Mouse (Mus musculus) MEL (cell line): ENCODE measurements at regions not wholly inside any gene's neighbourhood (a gene's known extent, or its start where the extent isn't known, plus 50 kb on each side); places are given as distances from the start of the nearest gene placed in this dataset.

ENCODE experiments used
- DNase-seq: peaks from one replicate; pipeline ENCODE4 v3.0.0; 2011; ENCODE audit warnings: low read depth, low spot score
- H3K27ac ChIP-seq: 2 replicates; pipeline ENCODE4 v1.5.1; 2012; ENCODE audit warnings: low read depth, mild to moderate bottlenecking, control low read depth, low read length, moderate library complexity; ENCODE audit not compliant: control insufficient read depth
- H3K27me3 ChIP-seq, 2 experiments: fragments of 150-350 bp in 1 of 2; sonication (generic) in 1 of 2; 2 replicates each; pipeline ENCODE4 v1.6.1; 2012; ENCODE audit warnings: low read length in 2 of 2, mild to moderate bottlenecking in 2 of 2, improper control_type of control experiment in 1 of 2, moderate library complexity in 1 of 2; ENCODE audit not compliant: insufficient read depth in 2 of 2, control insufficient read depth in 1 of 2
- H3K36me3 ChIP-seq, 2 experiments: 2 replicates each; pipeline ENCODE4 v1.6.1; 2012 to 2014; ENCODE audit warnings: low read length in 2 of 2, improper control_type of control experiment in 1 of 2, inconsistent platforms in 1 of 2, mild to moderate bottlenecking in 1 of 2; ENCODE audit not compliant: insufficient read depth in 2 of 2, control insufficient read depth in 1 of 2
- H3K4me1 ChIP-seq, 2 experiments: fragments of 150-350 bp in 1 of 2; sonication (generic) in 1 of 2; 2 replicates each; pipeline ENCODE4 v1.6.1; 2012; ENCODE audit warnings: low read length in 2 of 2, improper control_type of control experiment in 1 of 2, mild to moderate bottlenecking in 1 of 2; ENCODE audit not compliant: insufficient read depth in 2 of 2, control insufficient read depth in 1 of 2
- H3K4me3 ChIP-seq, 2 experiments: fragments of 150-350 bp in 1 of 2; sonication (generic) in 1 of 2; 2 replicates each; pipeline ENCODE4 v1.5.1; 2012; ENCODE audit warnings: low read depth in 2 of 2, low read length in 2 of 2, mild to moderate bottlenecking in 2 of 2, moderate library complexity in 2 of 2, control low read depth in 1 of 2, improper control_type of control experiment in 1 of 2; ENCODE audit not compliant: control insufficient read depth in 1 of 2, insufficient read depth in 1 of 2
- H3K79me2 ChIP-seq: 2 replicates; pipeline ENCODE4 v1.6.1; 2012; ENCODE audit warnings: mild to moderate bottlenecking, low read length, moderate library complexity; ENCODE audit not compliant: control insufficient read depth, poor library complexity, insufficient read depth
- H3K9ac ChIP-seq: 2 replicates; pipeline ENCODE4 v1.6.1; 2012; ENCODE audit warnings: low read depth, mild to moderate bottlenecking, control low read depth, low read length, moderate library complexity; ENCODE audit not compliant: control insufficient read depth, poor library complexity, severe bottlenecking
- H3K9me3 ChIP-seq: fragments of 150-350 bp; sonication (generic); replicated peaks from 2 replicates; pipeline ENCODE4 v1.6.1; 2012; ENCODE audit warnings: mild to moderate bottlenecking, low read length, improper control_type of control experiment, moderate library complexity; ENCODE audit not compliant: insufficient read depth
- BHLHE40 ChIP-seq: IDR thresholded peaks from 2 replicates; pipeline ENCODE4 v1.6.1; 2012; ENCODE audit warnings: low read depth, mild to moderate bottlenecking, inconsistent platforms, low read length, improper control_type of control experiment, borderline replicate concordance
- CHD1 ChIP-seq: IDR thresholded peaks from 2 replicates; pipeline ENCODE4 v1.6.1; 2012; ENCODE audit warnings: low read depth, mild to moderate bottlenecking, inconsistent platforms, low read length, improper control_type of control experiment
- ETS1 ChIP-seq: IDR thresholded peaks from 2 replicates; pipeline ENCODE4 v1.6.1; 2012; ENCODE audit warnings: low read depth, mild to moderate bottlenecking, inconsistent platforms, low read length, improper control_type of control experiment, moderate library complexity
- GABPA ChIP-seq: IDR thresholded peaks from 2 replicates; pipeline ENCODE4 v1.6.1; 2012; ENCODE audit warnings: low read depth, mild to moderate bottlenecking, inconsistent platforms, low read length, improper control_type of control experiment, moderate library complexity
- GATA1 ChIP-seq: IDR thresholded peaks from 2 replicates; pipeline ENCODE4 v1.6.1; 2011; ENCODE audit warnings: low read depth, low read length, improper control_type of control experiment
- KAT2A ChIP-seq: conservative IDR thresholded peaks from 2 replicates; pipeline ENCODE4 v1.6.1; 2012; ENCODE audit warnings: low read depth, low read length, improper control_type of control experiment, inconsistent platforms
- MAZ ChIP-seq: IDR thresholded peaks from 2 replicates; pipeline ENCODE4 v1.6.1; 2012; ENCODE audit warnings: low read depth, mild to moderate bottlenecking, inconsistent platforms, low read length, improper control_type of control experiment
- NELFE ChIP-seq: IDR thresholded peaks from 2 replicates; pipeline ENCODE4 v1.6.1; 2011; ENCODE audit warnings: low read depth, low read length, improper control_type of control experiment
- RCOR1 ChIP-seq: IDR thresholded peaks from 2 replicates; pipeline ENCODE4 v1.6.1; 2012; ENCODE audit warnings: low read depth, mild to moderate bottlenecking, inconsistent platforms, low read length, improper control_type of control experiment
- TAL1 ChIP-seq: IDR thresholded peaks from 2 replicates; pipeline ENCODE4 v1.6.1; 2012; ENCODE audit warnings: mild to moderate bottlenecking, inconsistent platforms, low read length, moderate library complexity, mixed read lengths
- TCF12 ChIP-seq: IDR thresholded peaks from 2 replicates; pipeline ENCODE4 v1.6.1; 2014; ENCODE audit warnings: low read depth, mild to moderate bottlenecking, inconsistent platforms, low read length, improper control_type of control experiment, moderate library complexity
- UBTF ChIP-seq: IDR thresholded peaks from 2 replicates; pipeline ENCODE4 v1.6.1; 2012; ENCODE audit warnings: low read depth, mild to moderate bottlenecking, inconsistent platforms, low read length, improper control_type of control experiment, moderate library complexity, borderline replicate concordance; ENCODE audit not compliant: insufficient read depth
- USF1 ChIP-seq: IDR thresholded peaks from 2 replicates; pipeline ENCODE4 v1.6.1; 2014; ENCODE audit warnings: low read depth, mild to moderate bottlenecking, inconsistent platforms, low read length, improper control_type of control experiment, moderate library complexity
- ZKSCAN1 ChIP-seq: IDR thresholded peaks from 2 replicates; pipeline ENCODE4 v1.6.1; 2012; ENCODE audit warnings: low read depth, mild to moderate bottlenecking, inconsistent platforms, low read length, improper control_type of control experiment, moderate library complexity
- ZMIZ1 ChIP-seq: IDR thresholded peaks from 2 replicates; pipeline ENCODE4 v1.6.1; 2012; ENCODE audit warnings: low read depth, mild to moderate bottlenecking, inconsistent platforms, low read length, improper control_type of control experiment, moderate library complexity
- ZNF384 ChIP-seq: IDR thresholded peaks from 2 replicates; pipeline ENCODE4 v1.6.1; 2012; ENCODE audit warnings: low read depth, mild to moderate bottlenecking, inconsistent platforms, low read length, improper control_type of control experiment

GRCm38 (mm10) chr6:52471384-52471957 lies 158.2 kb downstream of the Evx1 start:
- Histone ChIP-seq H3K9ac (no peak overlapping the region), H3K4me3 (no peak overlapping the region), H3K79me2 (no peaks in the 10 kb centered on the region), H3K27me3 (no peaks in the 10 kb centered on the region), H3K9me3 (no peaks in the 10 kb centered on the region), H3K4me1 (no peaks in the 10 kb centered on the region), H3K27ac (no peak overlapping the region), H3K36me3 (no peaks in the 10 kb centered on the region)
- DNase-seq, result no peak
- TF ChIP-seq RCOR1 (no peak), BHLHE40 (no peak), KAT2A (no peak), MAZ (no peak), ZMIZ1 (no peak), TCF12 (no peak)

- no peak overlapping the region for H3K27ac ChIP-seq
- no peak overlapping the region for H3K9ac ChIP-seq
- no peak for DNase-seq
- no peaks in the 10 kb centered on the region for H3K4me1 ChIP-seq
- H3K27me3 ChIP-seq, result no peaks in the 10 kb centered on the region
- TF ChIP-seq TCF12 (no peak), UBTF (no peak), GATA1 (no peak), CHD1 (no peak), ZKSCAN1 (no peak), ETS1 (no peak), NELFE (no peak), TAL1 (no peak), GABPA (no peak), USF1 (no peak), ZNF384 (no peak)
- TF ChIP-seq, all 39 proteins: peak for 0
- H3K4me3 ChIP-seq, result no peak overlapping the region
- H3K79me2 ChIP-seq, result no peaks in the 10 kb centered on the region
- H3K36me3 ChIP-seq, result no peaks in the 10 kb centered on the region
- H3K9me3 ChIP-seq, result no peaks in the 10 kb centered on the region
Measured at GRCm38 (mm10) chr6:52472008-52472407, 158.7 kb downstream of the Evx1 start.
